Mouse (Mus musculus) gastrocnemius, postnatal 10 days (tissue): Measurements from ENCODE around the gene Cyp3a41a. TPM values are rescaled to one million over a fixed set of nuclear protein-coding genes. Genes with fewer than 3 reads are reported as not detected.
"Not testable (repeated sequence)": the region's sequence is repeated elsewhere in the genome, so short reads cannot be mapped to it uniquely, and the experiment has no call there.

Source experiments
- DNase-seq: peaks from one replicate; pipeline ENCODE4 v3.0.0; 2021; ENCODE audit warnings: mixed read lengths
- long read RNA-seq, 2 experiments: library from polyadenylated mRNA; stranded (forward); transcript quantifications; one replicate each; pipeline ENCODE4 v2.0.0; 2021
- total RNA-seq, 2 experiments: library from RNA; stranded (reverse); gene quantifications; 2 replicates each; pipeline ENCODE4 v1.2.3; 2021

The Cyp3a41a gene
- total RNA-seq = not detected
- long read RNA-seq, experiment 1 = 0 reads
- long read RNA-seq, experiment 2 = 0 reads

GRCm38 (mm10) chr5:145720036-145720435 lies at the start of gene Cyp3a41a:
Cyp3a41a (minus strand) TSS chr5:145720136.
- not testable (repeated sequence) for DNase-seq

GRCm38 (mm10) chr5:145737512-145737911 lies 17.6 kb upstream of the Cyp3a41a start:
- not testable (repeated sequence) for DNase-seq

GRCm38 (mm10) chr5:145714296-145714695 lies 5.6 kb downstream of the Cyp3a41a start:
- not testable (repeated sequence) for DNase-seq

- DNase-seq = not testable (repeated sequence)
Observed at GRCm38 (mm10) chr5:145707372-145707771, 12.6 kb downstream of the Cyp3a41a start.

- DNase-seq = no peak
Observed at GRCm38 (mm10) chr5:145662007-145662406, 57.9 kb downstream of the Cyp3a41a start.

- no peak for DNase-seq
Observed at GRCm38 (mm10) chr5:145647779-145648178, 72.2 kb downstream of the Cyp3a41a start.

Other genes starting within 250 kb of the Cyp3a41a start
- gene Cyp3a41b, start 135.4 kb downstream of the Cyp3a41a start, total RNA-seq = not detected
- gene Cyp3a44, start 85.7 kb upstream of the Cyp3a41a start, total RNA-seq = not detected
- under 1 TPM in 1 of 2 experiments, not detected in 1; 0.29 TPM for gene Cyp3a11, start 159.8 kb upstream of the Cyp3a41a start, total RNA-seq